Mouse (Mus musculus) forebrain, postnatal 0 days (tissue): Measurements from ENCODE around the gene Tcf7l1. TPM values are rescaled to one million over a fixed set of nuclear protein-coding genes. Genes with fewer than 3 reads are reported as not detected.

ENCODE experiments used
- ATAC-seq: fragments of 200-750 bp; cut with Nextera tagmentation; 2 replicates; pipeline ENCODE4 v1.8.0; 2017; ENCODE audit warnings: mild to moderate bottlenecking, moderate library complexity
- DNase-seq: peaks from one replicate; pipeline ENCODE4 v3.0.0-alpha.2; 2015
- H3K27ac ChIP-seq: fragments of 300-500 bp; sonication (generic); 2 replicates; pipeline ENCODE4 v1.5.1; 2014; ENCODE audit warnings: low read depth, mild to moderate bottlenecking, antibody characterized with exemption, low read length, moderate library complexity, mixed read lengths
- H3K27me3 ChIP-seq: fragments of 300-500 bp; sonication (generic); 2 replicates; pipeline ENCODE4 v1.6.1; 2014; ENCODE audit warnings: mild to moderate bottlenecking, low read length, mixed read lengths; ENCODE audit not compliant: insufficient read depth
- H3K36me3 ChIP-seq: fragments of 300-500 bp; sonication (generic); 2 replicates; pipeline ENCODE4 v1.6.1; 2014; ENCODE audit warnings: mild to moderate bottlenecking, moderate library complexity; ENCODE audit not compliant: insufficient read depth
- H3K4me1 ChIP-seq: fragments of 300-500 bp; sonication (generic); 2 replicates; pipeline ENCODE4 v1.6.1; 2014; ENCODE audit warnings: antibody characterized with exemption; ENCODE audit not compliant: insufficient read depth
- H3K4me2 ChIP-seq: fragments of 300-500 bp; sonication (generic); 2 replicates; pipeline ENCODE4 v1.6.1; 2014; ENCODE audit warnings: low read depth, mild to moderate bottlenecking, moderate library complexity
- H3K4me3 ChIP-seq: fragments of 300-500 bp; sonication (generic); 2 replicates; pipeline ENCODE4 v1.5.1; 2014; ENCODE audit warnings: low read depth, low read length, mixed read lengths
- H3K9ac ChIP-seq: fragments of 300-500 bp; sonication (generic); 2 replicates; pipeline ENCODE4 v1.6.1; 2014; ENCODE audit warnings: mild to moderate bottlenecking
- H3K9me3 ChIP-seq: fragments of 300-500 bp; sonication (generic); 2 replicates; pipeline ENCODE4 v1.6.1; 2016; ENCODE audit warnings: low read length
- CTCF ChIP-seq: sonication (generic); IDR thresholded peaks from 2 replicates; pipeline ENCODE4 v1.5.1; 2016; ENCODE audit warnings: antibody characterized with exemption, control low read depth, low read depth
- WGBS: fragments of 180-500 bp; shearing (Covaris S2); extraction: QIAGEN DNeasy Blood & Tissue Kit; methylation state at CpG from one replicate; pipeline ENCODE4 v1.1.7; 2014; 5-methylcytosine and 5-hydroxymethylcytosine counted together
- polyA plus RNA-seq: library from polyadenylated mRNA; unstranded; fragments of >200 nt; fragmentation: Nextera tagmentation; extraction: Ambion mirVana; gene quantifications from 2 replicates; pipeline ENCODE4 v1.2.1, GENCODE M21; 2015
- total RNA-seq: library from RNA; depleted of rRNA; stranded (reverse); fragments of >200 nt; gene quantifications from 2 replicates; pipeline ENCODE4 v1.2.3, GENCODE M21; 2014

Gene Tcf7l1
- total and polyA plus RNA-seq, 2 experiments from 2014 or later: 1.1 to 4.5 TPM

- Histone ChIP-seq H3K4me3 (no peak overlapping the region), H3K9me3 (no peaks in the 10 kb centered on the region), H3K27ac (no peak overlapping the region), H3K9ac (no peak overlapping the region), H3K27me3 (no peaks in the 10 kb centered on the region), H3K36me3 (no peaks in the 10 kb centered on the region), H3K4me2 (no peak overlapping the region), H3K4me1 (no peaks in the 10 kb centered on the region)
- no peak for DNase-seq
- no peak for TF ChIP-seq CTCF
- no peak for ATAC-seq
- WGBS: 83% methylated on average over 6 of the region's 6 CpGs
Measured at GRCm38 (mm10) chr6:72802119-72802518, 13.1 kb upstream of the Tcf7l1 start.

DNA sequence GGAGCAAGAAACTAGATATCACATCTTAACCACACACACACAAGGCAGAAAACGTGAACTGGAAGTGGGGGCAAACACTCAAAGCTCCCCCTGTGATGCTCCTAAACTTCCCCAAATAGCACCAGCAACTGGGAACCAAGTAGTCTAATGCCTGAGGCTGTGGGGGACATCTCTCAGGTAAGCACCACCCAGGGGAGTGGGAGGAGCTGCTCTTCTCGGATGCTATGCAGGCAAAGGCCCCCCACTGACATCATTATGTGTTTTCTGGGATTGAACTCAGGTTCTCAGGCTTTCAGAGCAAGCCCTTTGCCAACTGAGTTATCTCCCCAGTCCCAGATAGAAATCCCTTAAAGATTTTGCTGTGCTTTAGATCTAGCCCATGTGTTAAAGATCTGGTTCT lies 11.6 kb upstream of the Tcf7l1 start:
- H3K9ac ChIP-seq: no peak overlapping the region
- no peaks in the 10 kb centered on the region for H3K9me3 ChIP-seq
- no peaks in the 10 kb centered on the region for H3K36me3 ChIP-seq
- ATAC-seq (no peak), DNase-seq (no peak)
- WGBS: 39% methylated on average over 2 of the region's 2 CpGs
- H3K27me3 ChIP-seq: no peaks in the 10 kb centered on the region
- no peak overlapping the region for H3K4me3 ChIP-seq
- no peak for TF ChIP-seq CTCF
- no peak overlapping the region for H3K27ac ChIP-seq
- H3K4me2 ChIP-seq: no peak overlapping the region
- H3K4me1 ChIP-seq: no peaks in the 10 kb centered on the region

DNA sequence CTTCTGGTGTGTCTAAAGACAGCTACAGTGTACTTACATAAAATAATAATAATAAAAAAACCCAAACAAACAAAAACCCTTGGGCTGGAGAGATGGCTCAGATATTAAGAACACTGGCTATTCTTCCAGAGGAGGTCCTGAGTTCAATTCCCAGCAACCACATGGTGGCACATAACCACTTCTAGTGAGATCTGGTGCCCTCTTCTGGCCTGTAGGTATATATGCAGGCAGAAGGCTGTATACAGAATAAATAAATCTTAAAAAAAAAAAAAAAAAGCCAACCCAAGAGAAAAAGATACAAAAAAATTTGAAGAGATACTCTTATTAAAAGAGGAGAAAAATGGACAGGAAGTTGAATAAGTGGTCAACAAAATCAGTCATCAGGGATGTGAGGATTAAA lies 8.7 kb upstream of the Tcf7l1 start:
- H3K27me3 ChIP-seq: no peaks in the 10 kb centered on the region
- peak; percentile 16; the same call in 1 of the 2 replicates for TF ChIP-seq CTCF
- no peaks in the 10 kb centered on the region for H3K4me1 ChIP-seq
- H3K27ac ChIP-seq: no peak overlapping the region
- H3K9ac ChIP-seq: no peak overlapping the region
- no peak overlapping the region for H3K4me3 ChIP-seq
- DNase-seq (no peak), ATAC-seq (no peak)
- no peaks in the 10 kb centered on the region for H3K9me3 ChIP-seq
- no peaks in the 10 kb centered on the region for H3K36me3 ChIP-seq
- no peak overlapping the region for H3K4me2 ChIP-seq

- Histone ChIP-seq H3K9me3 (no peaks in the 10 kb centered on the region), H3K27ac (no peak overlapping the region), H3K4me1 (no peaks in the 10 kb centered on the region), H3K9ac (no peak overlapping the region), H3K27me3 (no peaks in the 10 kb centered on the region), H3K4me3 (no peak overlapping the region), H3K36me3 (no peaks in the 10 kb centered on the region), H3K4me2 (no peak overlapping the region)
- DNase-seq: no peak
- 57% methylated on average over 16 of the region's 16 CpGs for WGBS
- no peak for ATAC-seq
- TF ChIP-seq CTCF: no peak
Measured at GRCm38 (mm10) chr6:72795444-72795843, 6.4 kb upstream of the Tcf7l1 start.

- Histone ChIP-seq H3K9me3 (no peaks in the 10 kb centered on the region), H3K4me2 (no peak overlapping the region), H3K27ac (no peak overlapping the region), H3K27me3 (no peaks in the 10 kb centered on the region), H3K4me1 (no peaks in the 10 kb centered on the region), H3K9ac (no peak overlapping the region), H3K36me3 (no peaks in the 10 kb centered on the region), H3K4me3 (no peak overlapping the region)
- 49% methylated on average over 7 of the region's 7 CpGs for WGBS
- ATAC-seq (no peak), DNase-seq (no peak)
- TF ChIP-seq CTCF: no peak
Measured at GRCm38 (mm10) chr6:72794870-72795269, 5.8 kb upstream of the Tcf7l1 start.

- no peak for ATAC-seq
- no peaks in the 10 kb centered on the region for H3K36me3 ChIP-seq
- H3K4me1 ChIP-seq: no peaks in the 10 kb centered on the region
- H3K27ac ChIP-seq: no peak overlapping the region
- H3K4me2 ChIP-seq: no peak overlapping the region
- no peak for DNase-seq
- no peaks in the 10 kb centered on the region for H3K9me3 ChIP-seq
- 88% methylated on average over 8 of the region's 8 CpGs for WGBS
- TF ChIP-seq CTCF: no peak
- H3K9ac ChIP-seq: no peak overlapping the region
- H3K4me3 ChIP-seq: no peak overlapping the region
- no peaks in the 10 kb centered on the region for H3K27me3 ChIP-seq
Measured at GRCm38 (mm10) chr6:72792641-72793040, 3.6 kb upstream of the Tcf7l1 start.

DNA sequence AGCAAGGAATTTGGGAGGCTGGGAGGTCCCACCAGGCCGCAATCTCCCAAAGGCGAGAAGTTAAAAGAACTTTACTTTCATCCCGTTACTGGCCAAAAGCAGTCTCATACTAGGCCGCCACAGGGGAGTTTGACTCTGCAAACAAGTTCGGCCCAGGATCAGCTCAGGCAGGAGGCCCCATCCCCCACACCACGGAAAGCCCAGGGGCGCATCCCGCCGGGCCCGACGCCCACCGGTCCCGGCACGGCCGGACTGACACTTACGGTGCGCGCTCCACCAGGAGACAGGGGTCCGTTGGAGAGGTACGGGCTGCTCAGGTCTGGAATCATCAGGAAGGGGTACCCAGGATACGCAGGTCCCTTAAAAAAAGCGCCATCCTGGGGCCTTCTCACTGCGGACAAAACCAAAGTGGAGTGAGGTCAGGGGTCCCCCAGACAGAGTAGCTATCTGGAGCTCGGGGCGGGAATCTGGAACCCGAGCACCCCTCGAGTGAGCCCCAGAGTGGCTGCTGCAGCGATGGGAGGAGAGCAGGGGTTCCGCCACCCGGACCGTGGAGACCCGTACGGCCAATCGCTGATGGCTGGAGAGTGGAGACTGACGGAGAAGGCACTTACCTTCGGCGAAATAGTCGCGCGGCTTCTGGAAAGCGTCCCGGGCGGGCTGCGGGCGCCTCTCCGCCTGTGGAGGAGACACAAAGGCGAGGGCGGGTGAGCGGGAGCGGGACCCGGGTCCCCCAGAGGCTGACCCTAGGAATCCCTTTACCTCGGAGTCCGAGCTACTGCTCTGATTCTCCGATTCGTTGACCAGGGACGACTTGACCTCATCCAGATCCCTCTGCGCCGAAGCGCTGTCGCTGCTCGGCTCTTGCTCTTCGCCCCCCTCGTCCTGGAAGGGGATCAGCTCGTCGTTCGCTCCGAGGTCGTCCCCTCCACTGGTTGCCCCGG lies 834 bp downstream of the Tcf7l1 start:
- no peak for TF ChIP-seq CTCF
- ATAC-seq: peak; percentile 3
- Histone ChIP-seq H3K36me3 (no peaks in the 10 kb centered on the region), H3K4me2 (peak overlapping the region; percentile 100), H3K27me3 (no peaks in the 10 kb centered on the region), H3K4me1 (no peaks in the 10 kb centered on the region), H3K27ac (peak overlapping the region; percentile 57), H3K4me3 (peak overlapping the region; percentile 65), H3K9ac (peak overlapping the region; percentile 50), H3K9me3 (no peaks in the 10 kb centered on the region)
- WGBS: 3% methylated on average over 67 of the region's 69 CpGs
- DNase-seq: peak; percentile 22
